Mouse (Mus musculus) megakaryocyte progenitor cell, adult 5-6 weeks (primary cell): ENCODE measurements around the gene Nmrk2. TPM values are rescaled to one million over a fixed set of nuclear protein-coding genes. Genes with fewer than 3 reads are reported as not detected.
"Not testable (repeated sequence)": the region's sequence is repeated elsewhere in the genome, so short reads cannot be mapped to it uniquely, and the experiment has no call there.

Source experiments
- ATAC-seq: replicated peaks from 2 replicates; pipeline ENCODE4 v1.8.0; 2016; ENCODE audit warnings: mild to moderate bottlenecking, moderate TSS enrichment, inconsistent platforms; ENCODE audit not compliant: poor library complexity
- total RNA-seq, 2 experiments: library from RNA; stranded (forward) in 1 of 2; stranded (reverse) in 1 of 2; fragments of 157-497, 149-512 nt in 1 of 2; fragments of 200-1000 nt in 1 of 2; gene quantifications; 2 replicates each; pipeline versions ENCODE4 v1.2.3 to v1.2.4; 2015 to 2017

The Nmrk2 gene
- total RNA-seq, 2 experiments from 2014 or later, result not detected

DNA sequence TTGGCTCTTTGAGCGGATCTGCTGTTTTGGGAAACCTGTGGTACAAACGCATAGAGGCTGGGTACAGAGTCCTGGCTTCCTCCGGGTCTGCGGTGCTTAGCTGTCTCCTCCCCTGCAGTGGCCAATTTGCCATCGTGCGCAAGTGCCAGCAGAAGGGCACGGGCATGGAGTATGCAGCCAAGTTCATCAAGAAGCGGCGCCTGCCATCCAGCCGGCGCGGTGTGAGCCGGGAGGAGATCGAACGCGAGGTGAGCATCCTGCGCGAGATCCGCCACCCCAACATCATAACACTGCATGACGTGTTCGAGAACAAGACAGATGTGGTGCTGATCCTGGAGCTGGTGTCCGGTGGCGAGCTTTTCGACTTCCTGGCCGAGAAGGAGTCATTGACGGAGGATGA lies 12.0 kb downstream of the Nmrk2 start:
- ATAC-seq, result no peak

DNA sequence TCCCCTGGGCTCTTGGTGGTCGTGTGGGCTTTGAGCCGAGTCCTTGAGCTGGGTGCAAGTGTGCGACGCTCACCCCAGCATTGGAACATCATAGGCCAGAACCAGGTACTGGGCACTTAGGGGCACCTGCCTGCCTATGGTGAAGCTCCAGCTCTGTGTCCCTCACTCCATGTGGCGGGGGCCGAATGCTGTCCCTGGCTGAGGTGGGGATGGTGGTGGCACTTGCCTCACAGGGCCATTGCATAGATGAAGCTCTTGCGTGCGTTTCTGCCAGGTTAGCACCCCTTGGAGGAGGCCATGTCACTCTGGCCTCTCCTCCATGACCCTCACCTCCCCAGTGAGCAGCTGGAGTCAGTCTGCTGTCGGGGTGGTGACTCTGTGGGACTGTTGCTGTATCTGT lies 14.7 kb downstream of the Nmrk2 start:
- no peak for ATAC-seq

DNA sequence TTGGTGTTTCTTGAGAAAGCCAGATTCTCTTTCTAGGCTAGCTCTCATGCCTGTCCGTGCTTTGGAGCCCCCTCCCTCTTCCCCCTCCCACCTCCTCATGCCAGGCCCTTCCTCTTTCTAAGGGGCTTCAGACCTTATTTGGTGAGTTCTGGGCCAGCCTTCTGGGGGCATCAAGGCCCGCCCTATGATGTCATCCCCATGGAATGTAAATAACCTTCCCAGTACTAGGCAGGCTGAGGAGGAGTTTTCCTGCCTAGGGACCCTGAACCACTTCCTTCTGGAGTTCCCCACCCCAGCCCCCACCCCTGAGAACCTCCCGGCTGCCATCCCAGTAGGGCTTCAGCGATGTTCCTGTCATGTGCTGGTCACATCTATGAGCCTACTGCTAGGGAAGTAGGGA lies 17.1 kb downstream of the Nmrk2 start:
- ATAC-seq, result no peak

DNA sequence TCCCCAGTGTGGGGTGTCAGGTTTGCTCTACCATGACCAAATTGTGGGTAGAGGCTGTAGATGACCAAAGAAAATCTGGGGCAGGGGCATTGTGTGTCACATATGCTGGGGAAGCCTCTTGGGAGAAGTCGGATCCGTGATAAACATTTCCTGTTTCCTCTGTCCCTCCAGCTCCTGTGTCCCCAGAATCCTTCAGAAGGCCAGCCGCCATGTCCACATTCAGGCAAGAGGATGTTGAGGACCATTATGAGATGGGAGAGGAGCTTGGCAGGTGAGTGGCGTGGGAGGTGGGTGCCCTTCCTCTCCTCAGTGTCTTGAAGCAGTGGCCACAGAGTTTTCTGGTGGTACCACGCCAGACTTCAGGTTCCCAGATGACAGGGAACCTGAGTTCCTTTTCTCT lies 18.0 kb downstream of the Nmrk2 start, which contains the start of gene 4930442H23Rik:
4930442H23Rik (minus strand) TSS at position 45 of the 400 bp plus-strand sequence.
- ATAC-seq, result no peak

DNA sequence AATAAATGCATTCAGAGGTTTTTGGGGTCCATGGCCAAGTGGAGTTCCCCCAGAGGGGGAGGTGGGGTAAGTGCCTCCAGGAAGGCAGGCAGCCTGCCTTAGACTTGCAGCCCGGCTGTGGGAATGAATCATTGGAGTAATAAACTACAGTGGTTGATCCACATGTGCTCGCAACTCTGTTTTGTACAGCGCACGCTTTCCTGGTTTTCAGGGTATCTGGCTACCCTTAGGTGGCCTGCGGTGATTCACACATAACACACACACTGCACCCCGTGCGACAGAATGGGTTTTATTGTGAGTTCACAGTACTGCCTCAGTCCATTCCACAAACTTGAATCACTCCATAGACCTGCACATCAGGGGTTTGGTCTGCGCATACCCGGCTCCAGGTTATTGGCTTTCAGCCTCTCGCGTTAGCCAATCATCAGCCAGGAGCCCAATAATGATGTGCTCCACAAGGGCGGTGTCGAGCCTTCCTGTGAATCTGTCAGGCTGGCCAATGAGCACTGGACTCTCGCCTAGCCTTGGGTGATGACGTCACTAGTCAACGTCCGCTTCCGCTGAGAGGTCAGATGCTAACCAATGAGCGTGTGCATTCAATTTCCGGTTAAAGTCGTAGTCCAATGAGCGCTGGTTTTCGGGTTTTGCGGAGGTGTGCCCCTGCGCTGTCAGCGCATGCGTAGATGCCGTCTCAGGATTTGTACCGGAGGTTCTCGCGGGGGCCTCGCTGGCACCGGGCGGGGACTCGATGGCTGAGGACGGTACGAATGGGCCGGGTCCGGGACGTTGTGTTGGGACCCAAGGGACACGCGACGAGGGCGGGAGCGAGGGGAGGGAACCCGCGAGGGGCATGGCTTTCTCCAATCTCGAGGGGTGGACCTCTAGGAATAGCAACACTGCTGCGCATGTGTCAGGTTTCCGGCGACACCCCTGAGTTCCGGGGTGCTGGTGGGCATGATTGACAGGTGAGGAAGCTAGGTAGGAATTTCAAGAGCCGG lies 19.2 kb downstream of the Nmrk2 start, which contains the start of gene Dapk3:
Dapk3 (plus strand) TSS at position 670 of the 998 bp plus-strand sequence.
- ATAC-seq, result peak; percentile 81

DNA sequence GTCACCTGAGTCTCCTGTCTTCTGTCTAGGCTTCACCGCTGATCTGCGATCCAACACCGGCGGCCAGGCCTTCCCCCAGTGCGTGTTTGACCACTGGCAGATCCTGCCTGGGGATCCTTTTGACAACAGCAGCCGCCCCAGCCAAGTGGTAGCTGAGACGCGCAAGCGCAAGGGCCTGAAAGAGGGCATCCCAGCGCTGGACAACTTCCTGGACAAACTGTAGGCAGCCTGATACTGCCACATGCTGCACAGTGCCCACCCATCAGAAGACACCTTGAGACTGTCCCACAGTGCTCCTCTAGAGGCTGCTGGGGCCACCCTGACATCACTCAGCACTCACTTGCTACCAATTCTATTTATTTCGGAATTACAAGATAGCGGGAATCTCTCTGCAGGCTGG lies 20.0 kb downstream of the Nmrk2 start:
- not testable (repeated sequence) for ATAC-seq

DNA sequence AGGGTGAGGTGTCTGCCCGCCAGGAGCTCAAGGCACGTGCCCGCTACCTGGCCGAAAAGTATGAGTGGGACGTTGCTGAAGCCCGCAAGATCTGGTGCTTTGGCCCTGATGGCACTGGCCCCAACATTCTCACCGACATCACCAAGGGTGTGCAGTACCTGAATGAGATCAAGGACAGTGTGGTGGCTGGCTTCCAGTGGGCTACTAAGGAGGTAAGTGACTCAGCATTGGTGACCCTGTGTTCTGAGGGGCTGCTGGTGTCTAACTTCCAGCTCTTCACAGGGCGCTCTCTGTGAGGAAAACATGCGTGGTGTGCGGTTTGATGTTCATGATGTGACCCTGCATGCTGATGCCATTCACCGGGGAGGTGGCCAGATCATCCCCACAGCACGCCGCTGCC lies 20.9 kb downstream of the Nmrk2 start:
- no peak for ATAC-seq

DNA sequence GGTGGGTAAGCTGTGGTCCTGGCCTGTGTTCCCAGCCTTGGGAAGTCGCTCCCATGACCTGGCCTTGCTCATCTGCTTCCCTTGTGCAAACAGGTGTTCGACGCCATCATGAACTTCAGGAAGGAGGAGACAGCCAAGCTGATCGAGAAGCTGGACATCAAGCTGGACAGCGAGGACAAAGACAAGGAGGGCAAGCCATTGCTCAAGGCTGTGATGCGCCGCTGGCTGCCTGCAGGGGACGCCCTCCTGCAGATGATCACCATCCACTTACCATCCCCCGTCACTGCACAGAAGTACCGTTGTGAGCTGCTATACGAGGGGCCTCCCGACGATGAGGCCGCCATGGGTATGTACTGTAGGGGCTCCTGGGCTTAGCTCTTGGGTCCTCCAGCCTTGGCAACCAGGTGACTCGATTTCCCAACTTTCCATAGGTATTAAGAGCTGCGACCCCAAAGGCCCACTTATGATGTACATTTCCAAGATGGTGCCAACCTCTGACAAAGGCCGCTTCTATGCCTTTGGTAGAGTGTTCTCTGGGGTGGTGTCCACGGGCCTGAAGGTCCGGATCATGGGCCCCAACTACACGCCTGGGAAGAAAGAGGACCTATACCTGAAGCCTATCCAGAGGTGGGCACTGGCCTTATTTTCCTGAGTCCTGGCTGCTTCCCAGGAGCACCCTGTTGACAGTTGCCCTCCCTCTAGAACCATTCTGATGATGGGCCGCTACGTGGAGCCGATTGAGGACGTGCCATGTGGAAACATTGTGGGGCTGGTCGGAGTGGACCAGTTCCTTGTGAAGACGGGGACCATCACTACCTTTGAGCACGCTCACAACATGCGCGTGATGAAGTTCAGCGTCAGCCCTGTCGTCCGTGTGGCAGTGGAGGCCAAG lies 22.2 kb downstream of the Nmrk2 start:
- ATAC-seq, result no peak

DNA sequence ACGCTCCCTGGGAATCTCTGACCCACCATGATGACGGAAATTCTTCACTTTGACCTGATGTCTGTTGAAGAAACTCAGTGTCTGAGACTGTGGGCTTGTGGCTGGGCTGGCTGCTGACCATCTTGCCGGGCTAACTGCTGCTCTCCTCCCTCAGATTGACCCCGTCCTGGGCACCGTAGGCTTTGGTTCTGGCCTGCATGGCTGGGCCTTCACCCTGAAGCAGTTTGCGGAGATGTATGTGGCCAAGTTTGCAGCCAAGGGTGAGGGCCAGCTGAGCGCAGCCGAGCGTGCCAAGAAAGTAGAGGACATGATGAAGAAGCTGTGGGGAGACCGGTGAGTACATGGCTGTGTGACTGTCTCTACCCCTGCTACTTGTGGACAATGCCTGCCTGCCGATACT lies 22.9 kb downstream of the Nmrk2 start:
- ATAC-seq, result no peak

DNA sequence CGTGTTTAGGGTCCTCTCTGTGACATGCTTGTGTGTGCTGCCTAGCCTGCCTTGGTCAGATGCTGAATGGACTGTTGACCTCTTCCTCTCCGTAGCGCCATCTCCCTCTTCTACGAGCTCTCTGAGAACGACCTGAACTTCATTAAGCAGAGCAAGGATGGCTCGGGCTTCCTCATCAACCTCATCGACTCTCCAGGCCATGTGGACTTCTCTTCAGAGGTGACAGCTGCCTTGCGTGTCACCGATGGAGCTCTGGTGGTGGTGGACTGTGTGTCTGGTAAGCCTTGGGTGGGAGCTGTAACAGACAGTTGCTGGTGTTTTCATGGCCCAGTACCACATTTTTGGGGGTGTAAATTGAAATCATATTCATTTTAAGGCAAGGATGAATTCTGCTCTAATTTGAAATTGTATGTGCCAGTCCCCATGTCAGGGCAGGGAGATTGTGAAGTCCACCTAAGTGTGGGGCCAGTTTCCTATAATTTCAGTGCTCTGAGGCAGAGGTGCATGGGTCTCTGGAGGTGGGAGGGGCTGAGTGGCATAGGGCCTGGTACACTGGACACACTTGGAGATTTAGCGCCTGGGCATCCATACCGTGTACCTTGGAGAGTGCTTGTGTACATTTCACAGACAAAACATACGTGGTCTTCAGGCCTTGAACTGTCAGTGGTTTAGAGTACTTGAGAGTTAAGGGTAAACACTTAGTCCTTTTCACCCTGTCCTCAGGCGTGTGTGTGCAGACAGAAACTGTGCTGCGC lies 23.7 kb downstream of the Nmrk2 start:
- ATAC-seq, result no peak

DNA sequence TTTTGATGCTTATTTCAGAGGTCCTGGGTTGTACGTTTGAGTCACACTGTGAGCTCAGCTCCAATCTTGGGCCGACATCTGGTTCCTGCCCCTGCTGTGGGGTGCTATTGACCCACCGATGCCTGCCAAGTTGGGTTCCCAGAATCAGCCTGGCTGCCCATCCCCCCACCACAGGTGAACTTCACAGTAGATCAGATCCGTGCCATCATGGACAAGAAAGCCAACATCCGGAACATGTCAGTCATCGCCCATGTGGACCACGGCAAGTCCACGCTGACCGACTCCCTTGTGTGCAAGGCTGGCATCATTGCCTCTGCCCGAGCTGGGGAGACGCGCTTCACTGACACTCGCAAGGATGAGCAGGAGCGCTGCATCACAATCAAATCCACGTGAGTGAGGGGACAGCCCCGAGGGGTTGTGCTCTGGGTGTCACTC lies 24.3 kb downstream of the Nmrk2 start:
- ATAC-seq, result no peak

DNA sequence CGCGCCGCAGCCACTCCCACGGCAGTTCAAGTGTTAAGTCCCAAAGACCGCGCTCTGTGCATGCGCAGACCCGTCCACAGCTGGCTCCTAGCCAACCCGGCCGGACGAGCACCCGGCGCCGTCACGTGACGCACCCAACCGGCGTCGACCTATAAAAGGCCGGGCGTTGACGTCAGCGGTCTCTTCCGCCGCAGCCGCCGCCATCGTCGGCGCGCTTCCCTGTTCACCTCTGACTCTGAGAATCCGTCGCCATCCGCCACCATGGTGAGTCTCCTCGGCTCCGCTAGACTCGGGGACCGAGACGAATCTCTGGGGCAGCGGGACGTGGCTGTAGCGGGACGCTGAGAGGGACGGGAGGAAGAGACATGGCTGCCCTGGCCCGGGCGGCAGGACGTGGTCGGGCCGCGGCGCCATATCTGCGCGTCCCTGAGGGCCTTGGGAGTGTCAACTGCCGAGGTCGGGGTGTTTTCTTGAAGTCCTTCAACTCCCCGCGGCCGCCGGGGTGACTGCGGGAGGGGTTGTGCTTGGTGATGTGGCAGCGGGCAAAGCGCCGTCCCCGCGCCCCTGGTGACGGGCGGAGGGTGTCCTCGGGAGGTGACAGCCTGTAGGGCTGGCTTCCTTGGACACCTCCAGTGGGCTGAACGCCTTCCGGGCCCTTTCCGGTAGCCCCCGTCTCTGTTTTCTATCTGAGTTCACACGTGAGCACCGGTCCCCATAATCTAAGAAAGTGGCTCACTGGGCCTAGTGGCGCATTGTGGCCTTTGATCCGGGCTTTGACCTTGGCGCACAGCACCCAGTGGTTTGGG lies 25.2 kb downstream of the Nmrk2 start, which contains the start of gene Eef2:
Eef2 (plus strand) TSS at position 166 of the 806 bp plus-strand sequence.
- peak; percentile 49 for ATAC-seq

DNA sequence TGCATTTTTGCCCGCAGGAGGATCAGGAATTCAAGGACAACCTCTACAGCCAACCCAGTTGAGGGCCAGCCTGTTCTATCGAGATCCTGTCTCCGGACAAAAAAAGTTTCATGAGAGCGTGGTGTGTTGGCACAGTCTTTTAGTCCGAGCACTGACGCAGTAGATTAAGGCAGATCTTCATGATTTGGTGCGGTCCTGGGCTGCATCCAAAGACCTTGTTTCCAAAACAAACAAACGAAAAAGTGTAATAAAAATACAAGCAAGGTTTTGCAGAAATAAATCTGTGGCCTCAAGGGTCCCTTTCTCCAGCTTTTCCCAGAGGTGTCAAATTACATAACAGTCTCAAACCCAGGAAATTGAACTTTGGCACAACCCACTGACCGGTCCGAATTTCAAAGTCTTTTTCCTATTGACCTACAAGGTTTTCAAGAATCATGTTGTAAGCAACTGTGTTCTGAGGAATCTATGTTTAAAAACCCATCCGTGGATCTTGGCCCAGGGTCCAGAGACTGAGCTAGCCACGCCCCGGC lies 25.9 kb downstream of the Nmrk2 start:
- ATAC-seq, result no peak

DNA sequence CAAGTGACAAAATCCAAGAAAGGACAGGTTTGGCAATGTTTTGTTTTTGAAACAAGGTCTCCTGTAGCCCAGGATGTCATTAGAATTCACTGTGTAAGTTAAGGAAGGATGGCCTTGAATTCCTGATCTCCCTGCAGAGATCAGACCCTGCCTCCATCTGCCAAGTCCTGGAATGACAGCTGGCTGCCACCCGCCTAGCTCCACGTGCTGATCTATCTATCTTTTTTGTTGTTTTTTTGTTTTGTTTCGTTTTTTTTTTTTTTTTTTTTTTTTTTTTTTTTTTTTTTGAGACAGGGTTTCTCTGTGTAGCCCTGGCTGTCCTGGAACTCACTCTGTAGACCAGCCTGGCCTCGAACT lies 26.5 kb downstream of the Nmrk2 start:
- ATAC-seq, result not testable (repeated sequence)

DNA sequence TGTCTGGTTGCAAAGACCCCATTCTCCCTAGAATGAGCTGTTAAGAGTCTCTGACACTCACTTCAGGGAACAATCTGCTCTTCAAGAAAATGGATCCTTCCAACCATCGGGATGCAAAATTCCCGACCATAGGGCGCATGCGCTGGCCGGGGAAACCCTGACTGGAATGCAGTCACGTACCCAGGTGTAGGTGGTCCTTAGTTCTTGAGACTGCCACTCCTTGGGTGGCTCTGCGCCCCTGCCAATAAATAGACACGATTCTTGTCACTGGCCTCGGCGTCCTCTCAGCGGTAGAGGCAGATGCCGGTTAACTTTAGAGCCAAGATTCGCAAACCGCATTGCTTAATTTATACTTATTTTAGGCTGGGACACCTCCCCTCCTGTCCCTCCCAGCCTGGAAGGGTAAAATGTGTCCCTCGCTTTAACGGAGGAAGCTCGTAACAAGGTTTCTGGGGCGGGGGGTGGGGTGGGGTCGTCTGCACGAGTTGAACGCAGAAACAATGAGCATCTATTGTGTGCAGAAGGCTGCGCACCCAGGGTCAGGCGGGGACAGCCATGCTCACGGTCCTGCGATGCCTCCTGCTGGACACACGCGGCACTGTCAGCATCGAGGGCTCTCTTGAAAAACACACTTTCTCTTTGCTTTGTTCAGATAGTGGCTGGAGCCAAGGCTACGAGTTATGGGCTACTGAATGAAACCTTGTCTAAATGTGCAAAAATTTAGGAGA lies 27.1 kb downstream of the Nmrk2 start:
- ATAC-seq, result peak; percentile 65

DNA sequence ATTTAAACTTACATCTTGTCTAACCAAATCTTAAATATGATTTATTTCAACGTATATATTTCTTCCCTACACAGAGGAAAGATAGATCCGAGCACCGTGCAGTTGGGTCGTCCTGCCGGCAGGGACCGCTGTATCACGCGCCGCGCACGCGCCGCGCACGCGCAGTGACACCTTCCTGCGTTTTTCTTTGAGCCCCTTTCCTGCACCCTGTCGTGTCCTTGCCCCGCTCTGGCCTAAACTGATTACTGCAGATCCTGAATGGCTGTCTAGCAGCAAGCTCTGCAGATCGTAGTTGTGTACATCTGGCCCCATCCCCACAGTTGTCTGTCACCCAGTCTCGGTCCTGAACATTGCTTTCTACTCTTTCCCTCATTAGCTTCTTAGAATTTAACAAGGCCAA lies 28.7 kb downstream of the Nmrk2 start:
- peak; percentile 42 for ATAC-seq

DNA sequence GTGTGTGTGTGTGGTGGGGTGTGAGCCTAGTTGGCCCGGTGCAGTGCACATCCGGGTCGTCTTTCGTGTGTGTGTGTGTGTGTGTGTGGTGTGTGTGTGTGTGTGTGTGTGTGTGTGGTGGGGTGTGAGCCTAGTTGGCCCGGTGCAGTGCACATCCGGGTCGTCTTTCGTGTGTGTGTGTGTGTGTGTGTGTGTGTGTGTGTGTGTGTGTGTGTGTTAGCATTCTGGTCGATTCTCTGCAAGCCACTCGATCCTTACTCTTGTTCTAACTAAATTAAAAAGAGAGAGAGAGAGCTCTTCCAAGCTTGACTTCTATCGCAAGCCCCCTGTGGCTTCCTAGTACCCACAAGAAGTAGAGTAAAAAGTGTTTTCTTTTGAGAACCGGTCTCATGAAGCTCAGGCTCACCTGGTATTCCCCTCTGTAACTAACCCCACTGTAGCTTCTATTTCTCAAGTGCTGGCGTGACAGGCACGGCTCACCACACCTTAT lies 32.4 kb downstream of the Nmrk2 start:
- ATAC-seq, result peak; percentile 41

DNA sequence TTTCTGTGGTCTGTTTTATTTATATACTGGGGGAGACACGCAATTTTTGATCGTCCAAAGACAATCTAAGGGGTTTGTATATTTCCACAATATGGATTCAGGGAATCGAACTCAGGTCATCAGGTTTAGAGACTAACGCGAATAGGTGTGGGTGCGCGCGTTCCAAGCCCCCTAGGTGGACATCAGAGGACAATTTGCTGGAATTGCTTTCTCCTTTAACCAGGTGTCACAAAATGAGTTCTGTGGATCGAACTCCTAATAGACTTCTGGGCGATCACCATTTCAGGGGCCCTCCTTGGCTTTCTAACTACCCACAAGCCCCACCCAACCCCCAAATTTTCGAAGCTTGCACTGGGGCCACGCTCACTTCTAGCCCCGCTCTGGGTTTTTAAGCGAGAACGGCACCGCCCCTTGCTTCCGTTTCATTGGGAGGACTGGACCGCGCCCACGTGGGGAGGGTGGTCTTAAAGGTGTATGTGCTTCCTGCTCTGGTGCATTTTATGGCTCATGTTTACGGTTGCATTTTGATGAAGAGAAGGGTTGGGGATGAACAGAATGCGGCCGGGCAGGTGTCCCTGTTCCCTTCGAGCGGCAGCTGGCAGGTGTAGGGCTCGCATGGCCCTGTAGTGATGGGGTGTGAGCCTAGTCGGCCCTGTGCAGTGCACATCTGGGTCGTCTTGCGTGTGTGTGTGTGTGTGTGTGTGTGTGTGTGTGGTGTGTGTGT lies 33.2 kb downstream of the Nmrk2 start:
- ATAC-seq, result peak; percentile 59
